Mouse (Mus musculus): Measurements from ENCODE around the gene Rc3h1. TPM values are rescaled to one million over a fixed set of nuclear protein-coding genes. Genes with fewer than 3 reads are reported as not detected.
"Not testable (repeated sequence)": the region's sequence is repeated elsewhere in the genome, so short reads cannot be mapped to it uniquely, and the experiment has no call there.

The Rc3h1 gene
- polyA plus RNA-seq, 1 experiment from 2014 or later: 2.6 TPM

DNA sequence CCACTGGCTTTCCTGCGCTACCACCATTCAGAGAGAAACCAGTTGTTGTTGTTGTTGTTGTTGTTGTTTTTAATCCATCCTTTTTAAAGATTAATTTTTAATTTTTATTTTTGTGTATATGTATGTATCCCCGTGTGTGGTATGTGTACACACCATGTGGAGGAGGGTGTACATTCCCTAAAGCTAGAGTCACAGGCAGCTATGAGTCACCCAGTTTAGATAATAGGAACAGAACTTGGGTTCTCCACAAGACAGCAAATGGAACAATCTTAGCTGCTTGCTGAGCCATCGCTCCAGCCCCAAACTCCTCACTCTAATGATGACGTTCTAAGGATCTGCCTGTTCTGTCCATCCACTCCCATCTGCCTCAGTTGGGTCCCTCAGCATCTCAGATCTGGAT is 29.2 kb upstream of the Rc3h1 start:
- Histone ChIP-seq H3K9me3 (ENCODE audit: low read length) (no peaks in the 10 kb centered on the region), H3K4me3 (ENCODE audit: low read depth, low read length) (no peak overlapping the region), H3K27ac (ENCODE audit: low read depth) (no peak overlapping the region), H3K36me3 (replicated peaks; ENCODE audit: insufficient read depth, low read length) (no peaks in the 10 kb centered on the region), H3K27me3 (ENCODE audit: insufficient read depth, low read length) (no peaks in the 10 kb centered on the region), H3K4me1 (ENCODE audit: insufficient read depth) (no peaks in the 10 kb centered on the region), H3K4me2 (ENCODE audit: low read depth, low read length) (no peak overlapping the region), H3K9ac (replicated peaks) (no peak overlapping the region)
- ATAC-seq (no peak), DNase-seq (no peak)
- WGBS (ENCODE audit: insufficient replicate concordance): 85% methylated on average over 4 of the region's 4 CpGs
- TF ChIP-seq CTCF (IDR thresholded peaks at IDR 0.05; ENCODE audit: low read depth) (no peak), EP300 (IDR thresholded peaks at IDR 0.05; ENCODE audit: low read depth) (no peak)

DNA sequence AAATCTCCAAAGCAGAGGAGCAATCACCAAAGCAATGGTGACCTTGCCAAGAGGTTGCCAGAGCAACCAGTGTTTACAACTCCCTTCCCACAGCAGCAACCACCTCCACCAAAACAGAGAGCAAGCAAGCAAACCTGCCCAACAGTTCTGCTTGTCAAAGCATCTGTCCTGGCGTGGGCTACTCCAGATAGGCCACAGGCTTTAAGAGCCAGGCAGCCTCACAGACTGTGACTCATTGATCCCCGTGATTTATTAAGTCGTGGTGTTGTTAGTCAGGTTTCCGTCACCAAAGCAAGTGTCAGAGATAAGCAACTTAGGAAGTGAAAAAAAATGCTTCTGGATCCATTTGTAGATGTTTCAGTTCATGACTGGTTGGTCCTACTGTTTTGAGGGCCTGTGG is 27.7 kb upstream of the Rc3h1 start:
- H3K36me3 ChIP-seq (replicated peaks; ENCODE audit: insufficient read depth, low read length): no peaks in the 10 kb centered on the region
- H3K27ac ChIP-seq (ENCODE audit: low read depth): no peak overlapping the region
- H3K4me3 ChIP-seq (ENCODE audit: low read depth, low read length): no peak overlapping the region
- no peaks in the 10 kb centered on the region for H3K4me1 ChIP-seq (ENCODE audit: insufficient read depth)
- no peaks in the 10 kb centered on the region for H3K27me3 ChIP-seq (ENCODE audit: insufficient read depth, low read length)
- no peak overlapping the region for H3K4me2 ChIP-seq (ENCODE audit: low read depth, low read length)
- no peak for ATAC-seq
- DNase-seq: no peak
- no peak overlapping the region for H3K9ac ChIP-seq (replicated peaks)
- no peaks in the 10 kb centered on the region for H3K9me3 ChIP-seq (ENCODE audit: low read length)
- TF ChIP-seq EP300 (IDR thresholded peaks at IDR 0.05; ENCODE audit: low read depth) (no peak), CTCF (IDR thresholded peaks at IDR 0.05; ENCODE audit: low read depth) (no peak)
- WGBS (ENCODE audit: insufficient replicate concordance): 36% methylated on average over 4 of the region's 4 CpGs

DNA sequence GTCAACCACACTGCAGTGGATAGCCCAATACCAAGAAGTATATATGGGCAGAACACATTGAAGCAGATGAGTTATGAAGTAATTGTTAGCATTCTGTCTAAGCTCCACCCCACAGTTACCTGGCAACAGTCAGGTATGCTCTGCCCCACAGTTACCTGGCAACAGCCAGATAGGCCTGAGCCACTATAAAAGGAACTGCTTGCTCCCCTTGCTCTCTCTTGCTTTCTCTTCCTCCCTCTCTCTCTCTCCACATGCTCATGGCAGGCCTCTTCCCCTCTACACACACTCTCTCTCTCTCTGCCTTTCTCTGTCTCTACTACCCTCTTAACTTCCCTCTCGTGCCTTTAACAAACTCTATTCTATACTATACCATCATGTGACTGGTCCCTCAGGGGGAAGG is 24.8 kb upstream of the Rc3h1 start:
- not testable (repeated sequence) for H3K36me3 ChIP-seq (replicated peaks; ENCODE audit: insufficient read depth, low read length); H3K9ac ChIP-seq (replicated peaks); ATAC-seq; H3K4me2 ChIP-seq (ENCODE audit: low read depth, low read length); H3K4me1 ChIP-seq (ENCODE audit: insufficient read depth); H3K27ac ChIP-seq (ENCODE audit: low read depth); DNase-seq; H3K9me3 ChIP-seq (ENCODE audit: low read length); H3K27me3 ChIP-seq (ENCODE audit: insufficient read depth, low read length); H3K4me3 ChIP-seq (ENCODE audit: low read depth, low read length)
- 35% methylated on average over 1 of the region's 1 CpGs for WGBS (ENCODE audit: insufficient replicate concordance)

DNA sequence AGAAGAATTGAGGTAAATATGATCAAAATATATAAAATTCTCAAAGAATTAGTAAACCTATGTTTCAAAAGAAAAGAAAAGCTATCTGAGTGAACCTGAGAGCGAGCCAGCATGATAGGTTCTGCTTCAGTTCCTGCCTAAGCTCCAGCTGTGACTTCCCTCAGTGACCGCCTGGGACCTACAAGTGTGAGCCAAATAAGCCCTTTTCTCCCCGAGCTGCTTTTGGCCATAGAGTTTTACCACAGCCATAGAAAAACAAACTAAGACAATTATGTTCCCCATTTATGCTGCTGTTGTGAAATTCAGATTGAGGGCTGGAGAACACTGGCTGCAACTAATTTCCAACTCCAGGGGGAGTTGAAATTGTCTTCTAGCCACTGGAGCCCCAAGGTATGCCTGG is 24.2 kb upstream of the Rc3h1 start:
- ATAC-seq (no peak), DNase-seq (no peak)
- Histone ChIP-seq H3K4me2 (ENCODE audit: low read depth, low read length) (no peak overlapping the region), H3K27ac (ENCODE audit: low read depth) (no peak overlapping the region), H3K4me3 (ENCODE audit: low read depth, low read length) (no peak overlapping the region), H3K4me1 (ENCODE audit: insufficient read depth) (no peaks in the 10 kb centered on the region), H3K9me3 (ENCODE audit: low read length) (no peaks in the 10 kb centered on the region), H3K36me3 (replicated peaks; ENCODE audit: insufficient read depth, low read length) (no peaks in the 10 kb centered on the region), H3K9ac (replicated peaks) (no peak overlapping the region), H3K27me3 (ENCODE audit: insufficient read depth, low read length) (no peaks in the 10 kb centered on the region)
- WGBS (ENCODE audit: insufficient replicate concordance): 67% methylated on average over 3 of the region's 3 CpGs
- no peak for TF ChIP-seq EP300 (IDR thresholded peaks at IDR 0.05; ENCODE audit: low read depth)
- no peak for TF ChIP-seq CTCF (IDR thresholded peaks at IDR 0.05; ENCODE audit: low read depth)

DNA sequence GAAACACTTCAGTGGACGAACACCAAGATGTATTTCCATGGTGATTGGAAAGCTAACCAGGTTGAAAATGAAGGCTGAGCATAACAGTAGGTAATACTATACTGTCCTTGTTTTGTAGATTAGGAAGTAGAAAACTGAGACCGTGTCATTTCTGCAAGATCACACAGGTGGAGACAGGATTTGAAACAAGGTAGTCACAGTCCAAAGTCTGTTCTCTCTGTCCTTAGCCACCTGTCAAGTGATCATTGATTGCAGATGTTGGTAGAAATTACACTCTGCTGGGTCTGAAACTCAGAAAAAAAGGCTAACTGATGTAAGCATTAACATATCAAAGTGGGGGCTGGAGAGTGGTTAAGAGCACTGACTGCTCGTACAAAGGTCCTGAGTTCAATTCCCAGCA is 21.9 kb upstream of the Rc3h1 start:
- WGBS (ENCODE audit: insufficient replicate concordance): 60% methylated on average over 3 of the region's 3 CpGs
- H3K27me3 ChIP-seq (ENCODE audit: insufficient read depth, low read length): no peaks in the 10 kb centered on the region
- H3K9ac ChIP-seq (replicated peaks): no peak overlapping the region
- H3K27ac ChIP-seq (ENCODE audit: low read depth): no peak overlapping the region
- no peaks in the 10 kb centered on the region for H3K36me3 ChIP-seq (replicated peaks; ENCODE audit: insufficient read depth, low read length)
- no peak overlapping the region for H3K4me2 ChIP-seq (ENCODE audit: low read depth, low read length)
- H3K9me3 ChIP-seq (ENCODE audit: low read length): no peaks in the 10 kb centered on the region
- TF ChIP-seq EP300 (IDR thresholded peaks at IDR 0.05; ENCODE audit: low read depth): no peak
- TF ChIP-seq CTCF (IDR thresholded peaks at IDR 0.05; ENCODE audit: low read depth): no peak
- H3K4me3 ChIP-seq (ENCODE audit: low read depth, low read length): no peak overlapping the region
- no peak for ATAC-seq
- no peaks in the 10 kb centered on the region for H3K4me1 ChIP-seq (ENCODE audit: insufficient read depth)
- no peak for DNase-seq

DNA sequence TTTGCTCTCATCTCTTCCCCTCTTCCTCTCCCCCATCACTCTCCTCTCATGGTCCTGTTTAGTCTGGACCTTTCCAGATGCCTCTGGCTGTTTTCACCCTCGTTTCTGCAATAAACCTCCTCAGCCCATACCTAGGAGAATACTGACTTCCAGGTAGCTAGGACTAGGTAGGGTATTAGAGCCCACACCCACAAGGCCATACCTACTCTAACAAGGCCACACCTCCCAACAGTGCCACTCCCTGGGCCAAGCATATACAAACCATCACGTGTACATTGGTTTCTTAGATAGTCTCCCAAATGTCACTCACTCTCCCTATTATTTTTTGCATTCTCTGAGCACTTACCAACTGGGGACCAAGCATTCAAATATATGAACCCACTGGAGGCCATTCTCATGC is 21.2 kb upstream of the Rc3h1 start:
- H3K27ac ChIP-seq (ENCODE audit: low read depth): no peak overlapping the region
- DNase-seq (no peak), ATAC-seq (no peak)
- no peaks in the 10 kb centered on the region for H3K4me1 ChIP-seq (ENCODE audit: insufficient read depth)
- 46% methylated on average over 2 of the region's 2 CpGs for WGBS (ENCODE audit: insufficient replicate concordance)
- no peak overlapping the region for H3K9ac ChIP-seq (replicated peaks)
- no peak overlapping the region for H3K4me3 ChIP-seq (ENCODE audit: low read depth, low read length)
- no peaks in the 10 kb centered on the region for H3K9me3 ChIP-seq (ENCODE audit: low read length)
- no peaks in the 10 kb centered on the region for H3K27me3 ChIP-seq (ENCODE audit: insufficient read depth, low read length)
- H3K4me2 ChIP-seq (ENCODE audit: low read depth, low read length): no peak overlapping the region
- TF ChIP-seq CTCF (IDR thresholded peaks at IDR 0.05; ENCODE audit: low read depth): no peak
- TF ChIP-seq EP300 (IDR thresholded peaks at IDR 0.05; ENCODE audit: low read depth): no peak
- H3K36me3 ChIP-seq (replicated peaks; ENCODE audit: insufficient read depth, low read length): no peaks in the 10 kb centered on the region

DNA sequence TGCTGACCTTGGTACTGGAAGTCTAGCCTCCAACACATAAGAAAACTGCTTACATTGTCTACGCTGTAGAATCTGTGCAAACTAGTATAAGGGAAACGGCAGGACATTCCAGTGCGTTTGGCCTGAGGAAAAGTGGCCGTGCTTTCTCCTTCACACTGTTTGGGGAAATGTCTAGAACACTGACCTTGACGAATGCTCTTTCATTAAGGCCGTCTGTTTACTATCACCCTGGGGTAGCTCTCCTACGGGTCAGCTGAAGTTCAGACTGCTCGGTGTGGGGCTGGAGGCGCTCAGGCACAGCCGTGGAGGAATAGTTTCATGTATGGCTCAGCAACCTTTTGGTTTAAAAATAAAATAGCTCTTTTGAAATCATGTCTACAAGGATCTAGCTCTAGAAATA is 6.5 kb upstream of the Rc3h1 start:
- H3K4me3 ChIP-seq (ENCODE audit: low read depth, low read length): no peak overlapping the region
- ATAC-seq: no peak

More for the DNA sequence above, 6.5 kb upstream of the Rc3h1 start:
- Histone ChIP-seq H3K9me3 (ENCODE audit: low read length) (no peaks in the 10 kb centered on the region), H3K27me3 (ENCODE audit: insufficient read depth, low read length) (no peaks in the 10 kb centered on the region), H3K4me1 (ENCODE audit: insufficient read depth) (peaks cover 4% of the 10 kb centered on the region), H3K4me2 (ENCODE audit: low read depth, low read length) (no peak overlapping the region), H3K36me3 (replicated peaks; ENCODE audit: insufficient read depth, low read length) (no peaks in the 10 kb centered on the region), H3K9ac (replicated peaks) (no peak overlapping the region), H3K27ac (ENCODE audit: low read depth) (no peak overlapping the region)
- no peak for DNase-seq
- WGBS (ENCODE audit: insufficient replicate concordance): 60% methylated on average over 10 of the region's 10 CpGs
- TF ChIP-seq EP300 (IDR thresholded peaks at IDR 0.05; ENCODE audit: low read depth): no peak
- no peak for TF ChIP-seq CTCF (IDR thresholded peaks at IDR 0.05; ENCODE audit: low read depth)
